Mouse (Mus musculus): ENCODE measurements around the gene Vmn2r44. TPM values are rescaled to one million over a fixed set of nuclear protein-coding genes. Genes with fewer than 3 reads are reported as not detected.
"Not testable (repeated sequence)": the region's sequence is repeated elsewhere in the genome, so short reads cannot be mapped to it uniquely, and the experiment has no call there.

Vmn2r44 gene
- not detected in 2 replicates for total RNA-seq (2015)
- not detected in 2 replicates for total RNA-seq (2017)

DNA sequence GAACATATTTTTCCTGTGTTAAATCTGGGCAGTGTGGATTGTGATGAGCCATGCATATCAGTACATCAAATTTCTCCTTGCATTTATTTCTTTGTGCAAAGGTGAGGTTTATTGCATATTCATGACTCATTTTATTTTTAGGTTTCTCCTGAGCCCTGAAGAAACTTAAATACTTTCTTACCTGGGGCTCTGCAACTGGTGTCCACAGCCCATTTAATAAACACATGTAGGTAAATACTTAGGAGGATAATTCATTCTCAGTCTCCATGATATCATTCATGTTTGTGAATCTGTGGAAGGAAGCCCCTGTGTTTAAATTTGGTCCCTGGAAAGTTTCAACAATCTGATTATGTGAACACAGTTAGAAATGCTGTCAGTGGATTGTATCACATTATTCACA lies at the start of gene Vmn2r44:
Vmn2r44 (minus strand) TSS at position 101 of the 400 bp plus-strand sequence.
- ATAC-seq (ENCODE audit: poor library complexity, severe bottlenecking): not testable (repeated sequence)

DNA sequence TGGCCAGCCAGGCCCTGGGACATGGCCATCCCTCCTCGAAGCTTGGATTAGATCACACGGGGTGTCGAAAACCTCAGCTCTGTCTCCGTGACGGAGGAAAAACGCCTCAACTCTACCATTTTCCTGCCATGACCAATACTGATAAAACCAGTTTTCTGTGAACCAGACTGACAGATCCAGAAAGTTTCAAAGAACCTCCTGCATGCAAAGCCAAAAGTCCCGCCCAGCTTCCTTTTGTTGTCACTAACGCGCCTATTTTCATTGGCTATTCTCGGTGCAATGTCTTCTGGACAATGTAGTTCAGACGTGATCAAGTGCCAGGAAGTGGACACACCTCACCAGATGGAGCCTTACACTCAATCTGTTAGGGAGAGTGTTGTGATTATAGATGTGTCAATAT lies 25.3 kb downstream of the Vmn2r44 start:
- not testable (repeated sequence) for ATAC-seq (ENCODE audit: poor library complexity, severe bottlenecking)

Other genes starting within 250 kb of the Vmn2r44 start
- not detected in 2 replicates for gene Vmn2r41, start 221.7 kb downstream of the Vmn2r44 start, total RNA-seq (2015)
- gene Vmn2r41, start 221.7 kb downstream of the Vmn2r44 start, total RNA-seq (2017): not detected in 2 replicates
- gene Vmn2r42, start 183.0 kb downstream of the Vmn2r44 start, total RNA-seq (2015): not detected in 2 replicates
- gene Vmn2r42, start 183.0 kb downstream of the Vmn2r44 start, total RNA-seq (2017): not detected in 2 replicates
- not detected in 2 replicates for gene Vmn2r43, start 122.7 kb downstream of the Vmn2r44 start, total RNA-seq (2015)
- gene Vmn2r43, start 122.7 kb downstream of the Vmn2r44 start, total RNA-seq (2017): not detected in 2 replicates
- gene Vmn2r45, start 105.7 kb upstream of the Vmn2r44 start, total RNA-seq (2015): not detected in 2 replicates
- not detected in 2 replicates for gene Vmn2r45, start 105.7 kb upstream of the Vmn2r44 start, total RNA-seq (2017)

All from megakaryocyte, adult 5-6 weeks (primary cell).